Mouse (Mus musculus): ENCODE measurements around the gene Vdac2. TPM values are rescaled to one million over a fixed set of nuclear protein-coding genes. Genes with fewer than 3 reads are reported as not detected.
A peak's percentile ranks its signal among the peaks of the same experiment; 100 is the strongest.

Vdac2 gene
- total and polyA plus RNA-seq, 3 experiments = 495 to 648 (median 570) TPM

GRCm38 (mm10) chr14:21822307-21822706, 2.7 kb upstream of the Vdac2 start:
- Histone ChIP-seq H3K9me3 (replicated peaks) (no peaks in the 10 kb centered on the region), H3K4me1 (ENCODE audit: insufficient read depth, low read depth, low read length) (peaks cover 46% of the 10 kb centered on the region), H3K36me3 (replicated peaks) (no peaks in the 10 kb centered on the region), H3K27me3 (ENCODE audit: insufficient read depth, low read length) (no peaks in the 10 kb centered on the region), H3K4me3 (ENCODE audit: low read depth, low read length) (no peak overlapping the region)
- ATAC-seq (ENCODE audit: extremely low read depth, insufficient number of reproducible peaks, low FRiP score, poor library complexity, severe bottlenecking) (no peak), DNase-seq (ENCODE audit: low spot score) (no peak)
- TF ChIP-seq TAL1 (conservative IDR thresholded peaks at IDR 0.05; ENCODE audit: low read depth, low read length) (no peak), GATA2 (IDR thresholded peaks at IDR 0.05; ENCODE audit: borderline replicate concordance, low read depth, low read length) (no peak), CTCF (IDR thresholded peaks at IDR 0.05; ENCODE audit: low read depth, low read length) (no peak), GATA1 (IDR thresholded peaks at IDR 0.05; ENCODE audit: borderline replicate concordance, low read length) (no peak), POLR2AphosphoS5 (IDR thresholded peaks at IDR 0.05; ENCODE audit: insufficient replicate concordance, low read depth, low read length) (no peak)

GRCm38 (mm10) chr14:21822795-21823374, 2.2 kb upstream of the Vdac2 start:
- H3K4me1 ChIP-seq (ENCODE audit: insufficient read depth, low read depth, low read length) = peaks cover 46% of the 10 kb centered on the region
- no peaks in the 10 kb centered on the region for H3K36me3 ChIP-seq (replicated peaks)
- peak overlapping the region; percentile 59; the same call in 1 of the 2 replicates for H3K4me3 ChIP-seq (ENCODE audit: low read depth, low read length)
- H3K27me3 ChIP-seq (ENCODE audit: insufficient read depth, low read length) = no peaks in the 10 kb centered on the region
- H3K9me3 ChIP-seq (replicated peaks) = no peaks in the 10 kb centered on the region
- peak; percentile 85 for ATAC-seq (ENCODE audit: extremely low read depth, insufficient number of reproducible peaks, low FRiP score, poor library complexity, severe bottlenecking)
- TF ChIP-seq GATA2 (IDR thresholded peaks at IDR 0.05; ENCODE audit: borderline replicate concordance, low read depth, low read length) (no peak), GATA1 (IDR thresholded peaks at IDR 0.05; ENCODE audit: borderline replicate concordance, low read length) (no peak), POLR2AphosphoS5 (IDR thresholded peaks at IDR 0.05; ENCODE audit: insufficient replicate concordance, low read depth, low read length) (no peak), TAL1 (conservative IDR thresholded peaks at IDR 0.05; ENCODE audit: low read depth, low read length) (peak; percentile 80), CTCF (IDR thresholded peaks at IDR 0.05; ENCODE audit: low read depth, low read length) (no peak)
- DNase-seq (ENCODE audit: low spot score) = peak; percentile 62

GRCm38 (mm10) chr14:21823897-21824296, 1.1 kb upstream of the Vdac2 start:
- H3K36me3 ChIP-seq (replicated peaks) = no peaks in the 10 kb centered on the region
- peaks cover 39% of the 10 kb centered on the region for H3K4me1 ChIP-seq (ENCODE audit: insufficient read depth, low read depth, low read length)
- no peak overlapping the region for H3K4me3 ChIP-seq (ENCODE audit: low read depth, low read length)
- ATAC-seq (ENCODE audit: extremely low read depth, insufficient number of reproducible peaks, low FRiP score, poor library complexity, severe bottlenecking) (no peak), DNase-seq (ENCODE audit: low spot score) (no peak)
- H3K9me3 ChIP-seq (replicated peaks) = no peaks in the 10 kb centered on the region
- TF ChIP-seq TAL1 (conservative IDR thresholded peaks at IDR 0.05; ENCODE audit: low read depth, low read length) = no peak
- no peak for TF ChIP-seq POLR2AphosphoS5 (IDR thresholded peaks at IDR 0.05; ENCODE audit: insufficient replicate concordance, low read depth, low read length)
- TF ChIP-seq GATA2 (IDR thresholded peaks at IDR 0.05; ENCODE audit: borderline replicate concordance, low read depth, low read length) = no peak
- TF ChIP-seq CTCF (IDR thresholded peaks at IDR 0.05; ENCODE audit: low read depth, low read length) = no peak
- H3K27me3 ChIP-seq (ENCODE audit: insufficient read depth, low read length) = no peaks in the 10 kb centered on the region

- ATAC-seq (ENCODE audit: extremely low read depth, insufficient number of reproducible peaks, low FRiP score, poor library complexity, severe bottlenecking) (no peak), DNase-seq (ENCODE audit: low spot score) (no peak)
- no peaks in the 10 kb centered on the region for H3K27me3 ChIP-seq (ENCODE audit: insufficient read depth, low read length)
- H3K36me3 ChIP-seq (replicated peaks) = no peaks in the 10 kb centered on the region
- TF ChIP-seq TAL1 (conservative IDR thresholded peaks at IDR 0.05; ENCODE audit: low read depth, low read length) (no peak), POLR2AphosphoS5 (IDR thresholded peaks at IDR 0.05; ENCODE audit: insufficient replicate concordance, low read depth, low read length) (no peak), GATA2 (IDR thresholded peaks at IDR 0.05; ENCODE audit: borderline replicate concordance, low read depth, low read length) (no peak)
- H3K9me3 ChIP-seq (replicated peaks) = no peaks in the 10 kb centered on the region
- H3K4me3 ChIP-seq (ENCODE audit: low read depth, low read length) = no peak overlapping the region
- H3K4me1 ChIP-seq (ENCODE audit: insufficient read depth, low read depth, low read length) = peaks cover 55% of the 10 kb centered on the region
These were observed 901 bp downstream of the Vdac2 start for GRCm38 (mm10) chr14:21825786-21826491.

GRCm38 (mm10) chr14:21830876-21831767, 6.1 kb downstream of the Vdac2 start:
- ATAC-seq (ENCODE audit: extremely low read depth, insufficient number of reproducible peaks, low FRiP score, poor library complexity, severe bottlenecking) = peak; percentile 84
- peaks cover 42% of the 10 kb centered on the region for H3K4me1 ChIP-seq (ENCODE audit: insufficient read depth, low read depth, low read length)

GRCm38 (mm10) chr14:21831830-21832403, 6.9 kb downstream of the Vdac2 start:
- no peak for ATAC-seq (ENCODE audit: extremely low read depth, insufficient number of reproducible peaks, low FRiP score, poor library complexity, severe bottlenecking)

More at GRCm38 (mm10) chr14:21830876-21831767, 6.1 kb downstream of the Vdac2 start:
- H3K36me3 ChIP-seq (replicated peaks) = peaks cover 32% of the 10 kb centered on the region
- no peaks in the 10 kb centered on the region for H3K9me3 ChIP-seq (replicated peaks)
- no peaks in the 10 kb centered on the region for H3K27me3 ChIP-seq (ENCODE audit: insufficient read depth, low read length)
- DNase-seq (ENCODE audit: low spot score) = peak; percentile 90
- H3K4me3 ChIP-seq (ENCODE audit: low read depth, low read length) = peak overlapping the region; percentile 94
- no peak for TF ChIP-seq CTCF (IDR thresholded peaks at IDR 0.05; ENCODE audit: low read depth, low read length)
- no peak for TF ChIP-seq GATA2 (IDR thresholded peaks at IDR 0.05; ENCODE audit: borderline replicate concordance, low read depth, low read length)
- no peak for TF ChIP-seq POLR2AphosphoS5 (IDR thresholded peaks at IDR 0.05; ENCODE audit: insufficient replicate concordance, low read depth, low read length)

More at GRCm38 (mm10) chr14:21831830-21832403, 6.9 kb downstream of the Vdac2 start:
- Histone ChIP-seq H3K36me3 (replicated peaks) (peaks cover 39% of the 10 kb centered on the region), H3K27me3 (ENCODE audit: insufficient read depth, low read length) (no peaks in the 10 kb centered on the region), H3K4me3 (ENCODE audit: low read depth, low read length) (peak overlapping the region; percentile 94), H3K9me3 (replicated peaks) (no peaks in the 10 kb centered on the region), H3K4me1 (ENCODE audit: insufficient read depth, low read depth, low read length) (peaks cover 47% of the 10 kb centered on the region)
- no peak for DNase-seq (ENCODE audit: low spot score)
- TF ChIP-seq POLR2AphosphoS5 (IDR thresholded peaks at IDR 0.05; ENCODE audit: insufficient replicate concordance, low read depth, low read length) (no peak), GATA2 (IDR thresholded peaks at IDR 0.05; ENCODE audit: borderline replicate concordance, low read depth, low read length) (no peak), GATA1 (IDR thresholded peaks at IDR 0.05; ENCODE audit: borderline replicate concordance, low read length) (no peak), TAL1 (conservative IDR thresholded peaks at IDR 0.05; ENCODE audit: low read depth, low read length) (no peak)
